Mouse (Mus musculus) midbrain, embryonic 13.5 days (tissue): ENCODE measurements around the gene Slc5a1. TPM values are rescaled to one million over a fixed set of nuclear protein-coding genes. Genes with fewer than 3 reads are reported as not detected.

ENCODE experiments used
- polyA plus RNA-seq: library from polyadenylated mRNA; unstranded; fragments of >200 nt; fragmentation: Nextera tagmentation; extraction: Ambion mirVana; gene quantifications from 2 replicates; pipeline ENCODE4 v1.2.1, GENCODE M21; 2015

Gene Slc5a1
- polyA plus RNA-seq, 1 experiment from 2014 or later, result not detected

Other genes starting within 250 kb of the Slc5a1 start
- gene Prr14l, start 250.0 kb upstream of the Slc5a1 start, polyA plus RNA-seq, result 13.5 and 14.9 TPM in 2 replicates
- 37.5 and 37.8 TPM in 2 replicates for gene Depdc5, start 240.5 kb upstream of the Slc5a1 start, polyA plus RNA-seq
- gene Ywhah, start 85.4 kb upstream of the Slc5a1 start, polyA plus RNA-seq, result 517 and 561 TPM in 2 replicates
- 1.1 and 1.9 TPM in 2 replicates for gene Spon2, start 114.2 kb downstream of the Slc5a1 start, polyA plus RNA-seq
- 527 and 571 TPM in 2 replicates for gene Ctbp1, start 170.8 kb downstream of the Slc5a1 start, polyA plus RNA-seq
- gene Maea, start 231.3 kb downstream of the Slc5a1 start, polyA plus RNA-seq, result 138 and 146 TPM in 2 replicates